Mouse (Mus musculus): ENCODE measurements at regions not wholly inside any gene's neighbourhood (a gene's known extent, or its start where the extent isn't known, plus 50 kb on each side); places are given as distances from the start of the nearest gene placed in this dataset.

- WGBS = 86% methylated on average over 3 of the region's 3 CpGs
Observed at GRCm38 (mm10) chr13:119310013-119310412, 118.4 kb upstream of the Paip1 start.

GRCm38 (mm10) chr13:119314356-119314755 is 114.0 kb upstream of the Paip1 start:
- WGBS = 78% methylated on average over 3 of the region's 3 CpGs
- no peak overlapping the region for H3K4me3 ChIP-seq (ENCODE audit: low read depth, low read length)
- DNase-seq (ENCODE audit: low spot score) (no peak), ATAC-seq (ENCODE audit: low read depth) (no peak)
- H3K27me3 ChIP-seq (replicated peaks; ENCODE audit: control insufficient read depth, insufficient read depth, low read length) = no peaks in the 10 kb centered on the region
- no peak overlapping the region for H3K4me2 ChIP-seq (ENCODE audit: low read depth, low read length)
- H3K27ac ChIP-seq (replicated peaks; ENCODE audit: low read depth, low read length) = no peak overlapping the region
- no peaks in the 10 kb centered on the region for H3K9me3 ChIP-seq (ENCODE audit: control insufficient read depth, low read length)
- no peak overlapping the region for H3K9ac ChIP-seq (ENCODE audit: low read depth, low read length)
- no peaks in the 10 kb centered on the region for H3K36me3 ChIP-seq (ENCODE audit: control insufficient read depth, insufficient read depth, low read length)
- no peaks in the 10 kb centered on the region for H3K4me1 ChIP-seq (ENCODE audit: control insufficient read depth, insufficient read depth, low read length)

More at GRCm38 (mm10) chr13:119310013-119310412, 118.4 kb upstream of the Paip1 start:
- no peak for DNase-seq (ENCODE audit: low spot score)
- ATAC-seq (ENCODE audit: low read depth) = no peak
- Histone ChIP-seq H3K27ac (replicated peaks; ENCODE audit: low read depth, low read length) (no peak overlapping the region), H3K9ac (ENCODE audit: low read depth, low read length) (no peak overlapping the region), H3K36me3 (ENCODE audit: control insufficient read depth, insufficient read depth, low read length) (no peaks in the 10 kb centered on the region), H3K4me1 (ENCODE audit: control insufficient read depth, insufficient read depth, low read length) (no peaks in the 10 kb centered on the region), H3K4me2 (ENCODE audit: low read depth, low read length) (no peak overlapping the region), H3K9me3 (ENCODE audit: control insufficient read depth, low read length) (no peaks in the 10 kb centered on the region), H3K4me3 (ENCODE audit: low read depth, low read length) (no peak overlapping the region), H3K27me3 (replicated peaks; ENCODE audit: control insufficient read depth, insufficient read depth, low read length) (no peaks in the 10 kb centered on the region)

DNA sequence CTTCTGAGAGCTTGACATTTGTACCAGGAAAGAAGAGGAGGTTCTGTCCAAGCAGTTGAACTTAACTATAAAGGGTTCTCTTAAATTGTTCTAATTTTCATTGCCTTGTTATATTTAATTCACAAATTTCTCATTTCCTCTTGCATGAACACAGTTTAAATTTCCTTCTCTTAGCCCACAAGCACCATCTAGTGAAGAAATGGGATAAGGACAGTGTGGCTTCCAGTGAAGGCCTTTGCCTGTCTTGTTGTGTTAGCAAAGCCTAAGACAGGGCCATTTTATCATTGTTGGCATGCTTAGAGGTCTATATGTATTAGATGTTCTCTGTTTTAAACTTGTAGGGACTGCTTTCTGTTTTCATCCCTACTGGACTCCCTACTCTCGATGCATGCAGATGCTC is 110.0 kb upstream of the Paip1 start:
- WGBS = 73% methylated on average over 1 of the region's 1 CpGs
- Histone ChIP-seq H3K4me1 (ENCODE audit: control insufficient read depth, insufficient read depth, low read length) (no peaks in the 10 kb centered on the region), H3K4me3 (ENCODE audit: low read depth, low read length) (no peak overlapping the region), H3K27me3 (replicated peaks; ENCODE audit: control insufficient read depth, insufficient read depth, low read length) (no peaks in the 10 kb centered on the region), H3K9ac (ENCODE audit: low read depth, low read length) (no peak overlapping the region), H3K27ac (replicated peaks; ENCODE audit: low read depth, low read length) (no peak overlapping the region), H3K9me3 (ENCODE audit: control insufficient read depth, low read length) (no peaks in the 10 kb centered on the region), H3K36me3 (ENCODE audit: control insufficient read depth, insufficient read depth, low read length) (no peaks in the 10 kb centered on the region), H3K4me2 (ENCODE audit: low read depth, low read length) (no peak overlapping the region)
- no peak for DNase-seq (ENCODE audit: low spot score)
- no peak for ATAC-seq (ENCODE audit: low read depth)

DNA sequence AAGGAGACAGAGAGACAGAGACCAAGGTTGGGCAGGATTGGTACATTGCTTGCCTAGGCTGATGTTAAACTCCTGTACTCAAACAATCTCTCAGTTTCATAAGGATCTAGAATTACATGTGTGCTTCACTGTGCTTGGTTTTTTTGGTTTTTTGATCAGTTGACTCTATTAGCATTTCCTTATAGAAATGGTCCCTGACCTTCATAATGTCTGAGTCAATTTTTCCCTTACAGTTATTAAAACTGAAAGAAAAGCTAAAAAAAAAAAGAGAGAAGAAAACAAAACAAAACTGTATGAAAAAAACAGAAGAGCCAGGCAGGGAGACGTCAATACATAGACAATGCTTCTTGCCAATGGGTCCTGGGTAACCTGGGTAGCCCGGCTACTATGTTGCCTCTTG is 102.9 kb upstream of the Paip1 start:
- H3K27me3 ChIP-seq (replicated peaks; ENCODE audit: control insufficient read depth, insufficient read depth, low read length) = no peaks in the 10 kb centered on the region
- no peaks in the 10 kb centered on the region for H3K9me3 ChIP-seq (ENCODE audit: control insufficient read depth, low read length)
- no peak overlapping the region for H3K4me2 ChIP-seq (ENCODE audit: low read depth, low read length)
- no peak overlapping the region for H3K9ac ChIP-seq (ENCODE audit: low read depth, low read length)
- no peaks in the 10 kb centered on the region for H3K36me3 ChIP-seq (ENCODE audit: control insufficient read depth, insufficient read depth, low read length)
- WGBS = 89% methylated on average over 2 of the region's 2 CpGs
- H3K27ac ChIP-seq (replicated peaks; ENCODE audit: low read depth, low read length) = no peak overlapping the region
- H3K4me3 ChIP-seq (ENCODE audit: low read depth, low read length) = no peak overlapping the region
- no peaks in the 10 kb centered on the region for H3K4me1 ChIP-seq (ENCODE audit: control insufficient read depth, insufficient read depth, low read length)
- no peak for ATAC-seq (ENCODE audit: low read depth)
- DNase-seq (ENCODE audit: low spot score) = no peak

- no peak overlapping the region for H3K27ac ChIP-seq (replicated peaks; ENCODE audit: low read depth, low read length)
- H3K9ac ChIP-seq (ENCODE audit: low read depth, low read length) = no peak overlapping the region
- no peaks in the 10 kb centered on the region for H3K36me3 ChIP-seq (ENCODE audit: control insufficient read depth, insufficient read depth, low read length)
- ATAC-seq (ENCODE audit: low read depth) (no peak), DNase-seq (ENCODE audit: low spot score) (no peak)
- H3K9me3 ChIP-seq (ENCODE audit: control insufficient read depth, low read length) = no peaks in the 10 kb centered on the region
- 67% methylated on average over 5 of the region's 5 CpGs for WGBS
- no peaks in the 10 kb centered on the region for H3K4me1 ChIP-seq (ENCODE audit: control insufficient read depth, insufficient read depth, low read length)
- H3K4me2 ChIP-seq (ENCODE audit: low read depth, low read length) = no peak overlapping the region
- H3K4me3 ChIP-seq (ENCODE audit: low read depth, low read length) = no peak overlapping the region
- H3K27me3 ChIP-seq (replicated peaks; ENCODE audit: control insufficient read depth, insufficient read depth, low read length) = no peaks in the 10 kb centered on the region
Observed at GRCm38 (mm10) chr13:119326877-119327625, 101.3 kb upstream of the Paip1 start.

DNA sequence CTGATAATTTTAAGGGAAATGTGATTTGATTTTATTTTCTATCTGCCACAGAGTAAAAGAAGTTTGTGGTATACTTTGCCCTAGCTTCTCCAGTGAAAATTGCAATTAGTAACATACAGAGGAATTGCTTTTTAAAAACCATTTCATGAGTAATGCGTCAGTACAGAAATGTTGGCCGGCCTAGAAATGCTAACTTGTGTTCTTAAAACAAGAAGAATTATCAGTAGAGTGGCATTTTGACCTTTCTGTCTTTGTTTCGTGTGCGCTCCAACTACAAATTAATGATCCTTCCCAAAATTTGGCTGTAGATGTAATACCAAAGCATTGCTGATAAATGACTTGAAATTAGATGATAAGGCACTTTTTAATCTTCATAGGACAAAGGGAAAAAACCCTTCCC is 99.7 kb upstream of the Paip1 start:
- Histone ChIP-seq H3K4me1 (ENCODE audit: control insufficient read depth, insufficient read depth, low read length) (no peaks in the 10 kb centered on the region), H3K27ac (replicated peaks; ENCODE audit: low read depth, low read length) (no peak overlapping the region), H3K27me3 (replicated peaks; ENCODE audit: control insufficient read depth, insufficient read depth, low read length) (no peaks in the 10 kb centered on the region), H3K9me3 (ENCODE audit: control insufficient read depth, low read length) (no peaks in the 10 kb centered on the region), H3K4me2 (ENCODE audit: low read depth, low read length) (no peak overlapping the region), H3K36me3 (ENCODE audit: control insufficient read depth, insufficient read depth, low read length) (no peaks in the 10 kb centered on the region), H3K9ac (ENCODE audit: low read depth, low read length) (no peak overlapping the region), H3K4me3 (ENCODE audit: low read depth, low read length) (no peak overlapping the region)
- DNase-seq (ENCODE audit: low spot score) = no peak
- 85% methylated on average over 4 of the region's 4 CpGs for WGBS
- ATAC-seq (ENCODE audit: low read depth) = no peak

GRCm38 (mm10) chr13:119331815-119332214 is 96.6 kb upstream of the Paip1 start:
- Histone ChIP-seq H3K36me3 (ENCODE audit: control insufficient read depth, insufficient read depth, low read length) (peaks cover 15% of the 10 kb centered on the region), H3K4me2 (ENCODE audit: low read depth, low read length) (no peak overlapping the region), H3K4me1 (ENCODE audit: control insufficient read depth, insufficient read depth, low read length) (no peaks in the 10 kb centered on the region), H3K9me3 (ENCODE audit: control insufficient read depth, low read length) (no peaks in the 10 kb centered on the region), H3K9ac (ENCODE audit: low read depth, low read length) (no peak overlapping the region), H3K27me3 (replicated peaks; ENCODE audit: control insufficient read depth, insufficient read depth, low read length) (no peaks in the 10 kb centered on the region), H3K27ac (replicated peaks; ENCODE audit: low read depth, low read length) (no peak overlapping the region), H3K4me3 (ENCODE audit: low read depth, low read length) (no peak overlapping the region)
- no peak for DNase-seq (ENCODE audit: low spot score)
- WGBS = 93% methylated on average over 3 of the region's 3 CpGs
- no peak for ATAC-seq (ENCODE audit: low read depth)

DNA sequence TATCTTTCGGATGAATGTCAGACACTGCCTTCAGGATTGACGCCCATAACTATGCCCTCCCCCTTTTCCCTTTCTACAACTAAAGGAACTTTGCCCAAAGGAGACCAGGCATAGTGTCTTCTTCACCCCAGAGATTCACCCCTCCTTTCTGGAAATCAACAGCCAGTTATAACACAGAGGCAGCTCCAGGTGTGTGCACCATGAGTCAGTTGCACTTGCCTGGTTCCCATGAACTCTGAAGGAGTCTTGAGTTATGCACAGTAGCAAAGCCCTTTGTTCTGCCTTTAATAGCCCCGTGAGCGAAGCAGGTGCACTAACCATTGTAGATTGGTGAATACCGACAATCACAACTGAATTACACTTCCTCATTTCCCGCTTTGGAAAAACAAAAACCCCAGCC is 94.5 kb upstream of the Paip1 start:
- no peak overlapping the region for H3K4me2 ChIP-seq (ENCODE audit: low read depth, low read length)
- no peak overlapping the region for H3K4me3 ChIP-seq (ENCODE audit: low read depth, low read length)
- no peak overlapping the region for H3K27ac ChIP-seq (replicated peaks; ENCODE audit: low read depth, low read length)
- no peaks in the 10 kb centered on the region for H3K4me1 ChIP-seq (ENCODE audit: control insufficient read depth, insufficient read depth, low read length)
- 87% methylated on average over 6 of the region's 6 CpGs for WGBS
- peaks cover 32% of the 10 kb centered on the region for H3K36me3 ChIP-seq (ENCODE audit: control insufficient read depth, insufficient read depth, low read length)
- ATAC-seq (ENCODE audit: low read depth) (no peak), DNase-seq (ENCODE audit: low spot score) (no peak)
- no peak overlapping the region for H3K9ac ChIP-seq (ENCODE audit: low read depth, low read length)
- H3K9me3 ChIP-seq (ENCODE audit: control insufficient read depth, low read length) = no peaks in the 10 kb centered on the region
- H3K27me3 ChIP-seq (replicated peaks; ENCODE audit: control insufficient read depth, insufficient read depth, low read length) = no peaks in the 10 kb centered on the region

GRCm38 (mm10) chr13:119337861-119338260 is 90.5 kb upstream of the Paip1 start:
- Histone ChIP-seq H3K9ac (ENCODE audit: low read depth, low read length) (no peak overlapping the region), H3K27me3 (replicated peaks; ENCODE audit: control insufficient read depth, insufficient read depth, low read length) (no peaks in the 10 kb centered on the region), H3K4me1 (ENCODE audit: control insufficient read depth, insufficient read depth, low read length) (no peaks in the 10 kb centered on the region), H3K36me3 (ENCODE audit: control insufficient read depth, insufficient read depth, low read length) (peaks cover 36% of the 10 kb centered on the region), H3K4me2 (ENCODE audit: low read depth, low read length) (no peak overlapping the region), H3K9me3 (ENCODE audit: control insufficient read depth, low read length) (no peaks in the 10 kb centered on the region), H3K4me3 (ENCODE audit: low read depth, low read length) (no peak overlapping the region), H3K27ac (replicated peaks; ENCODE audit: low read depth, low read length) (no peak overlapping the region)
- WGBS = 91% methylated on average over 5 of the region's 5 CpGs
- DNase-seq (ENCODE audit: low spot score) (no peak), ATAC-seq (ENCODE audit: low read depth) (no peak)

All from embryonic facial prominence, embryonic 14.5 days (tissue).